Mouse (Mus musculus): ENCODE data around the gene Acat3. TPM values are rescaled to one million over a fixed set of nuclear protein-coding genes. Genes with fewer than 3 reads are reported as not detected.
A peak's percentile ranks its signal among the peaks of the same experiment; 100 is the strongest.

Gene Acat3
- total RNA-seq, 1 experiment from 2014 or later: 0.35 TPM

- no peak for ATAC-seq (ENCODE audit: extremely low read depth, insufficient number of reproducible peaks, low FRiP score, poor library complexity, severe bottlenecking)
Measured at GRCm38 (mm10) chr17:12887021-12887775, 53.2 kb downstream of the Acat3 start.

DNA sequence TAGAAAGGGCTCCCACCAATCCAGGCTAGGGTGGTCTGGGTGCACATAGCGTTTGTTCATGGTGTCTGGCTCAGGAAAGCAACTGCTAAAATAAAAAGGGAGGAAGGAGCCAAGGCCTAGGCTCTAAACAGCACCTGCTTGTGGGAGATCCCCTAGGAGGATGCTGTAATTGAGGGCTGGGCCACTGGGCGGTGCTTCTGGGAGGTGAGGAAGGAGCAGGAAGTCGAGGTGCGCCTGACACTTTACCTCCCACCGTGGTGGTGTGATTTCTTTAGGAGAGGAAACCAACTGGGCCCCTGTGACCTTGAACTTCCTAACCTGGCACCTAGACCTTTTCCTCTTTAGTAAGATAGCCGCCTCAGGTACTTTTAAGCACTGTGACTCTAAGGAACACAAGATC lies 53.8 kb downstream of the Acat3 start:
- ATAC-seq (ENCODE audit: extremely low read depth, insufficient number of reproducible peaks, low FRiP score, poor library complexity, severe bottlenecking): no peak

DNA sequence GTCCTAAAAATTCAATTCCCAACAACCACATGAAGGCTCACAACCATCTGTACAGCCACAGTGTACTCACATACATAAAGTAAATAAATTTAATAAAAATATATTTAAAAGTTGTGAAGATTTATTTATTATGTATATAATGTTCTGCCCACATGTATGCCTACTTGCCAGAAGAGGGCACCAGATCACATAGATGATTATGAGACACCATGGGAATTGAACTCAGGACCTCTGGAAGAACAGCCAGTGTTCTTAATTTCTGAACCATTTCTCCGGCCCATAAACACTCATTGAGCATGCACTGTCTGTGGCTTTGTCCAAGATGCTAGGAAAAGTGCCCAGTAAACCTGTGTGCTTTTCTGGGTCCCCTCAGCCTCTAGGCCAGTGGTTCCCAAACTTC lies 59.2 kb downstream of the Acat3 start:
- no peak for ATAC-seq (ENCODE audit: extremely low read depth, insufficient number of reproducible peaks, low FRiP score, poor library complexity, severe bottlenecking)

- ATAC-seq (ENCODE audit: extremely low read depth, insufficient number of reproducible peaks, low FRiP score, poor library complexity, severe bottlenecking): peak; percentile 58; the same call in 1 of the 2 replicates
Measured at GRCm38 (mm10) chr17:12880178-12880577, 60.2 kb downstream of the Acat3 start.

DNA sequence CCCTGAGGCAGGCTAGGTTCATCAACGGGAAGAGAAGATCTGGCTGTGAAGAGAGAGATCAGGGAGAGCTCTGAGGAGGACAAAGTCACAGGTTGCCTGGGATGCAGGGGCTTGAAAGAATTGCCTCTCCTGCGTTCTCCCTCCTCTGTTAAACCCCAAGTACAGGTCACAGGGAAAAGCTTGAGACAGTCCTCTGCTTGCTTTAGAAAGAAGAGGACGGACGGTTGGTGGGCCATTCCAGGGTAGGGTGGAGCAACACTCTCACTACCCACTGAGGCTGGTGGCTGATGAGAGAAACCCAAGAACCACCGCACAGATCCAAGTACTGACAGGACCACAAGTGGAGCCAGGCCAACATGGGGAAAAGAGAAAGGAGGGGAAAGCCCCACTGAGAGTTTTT lies 64.7 kb downstream of the Acat3 start, which contains the start of gene Mrgprh:
TSS of gene Mrgprh (plus strand) at position 301 of the 400 bp plus-strand sequence.
- ATAC-seq (ENCODE audit: extremely low read depth, insufficient number of reproducible peaks, low FRiP score, poor library complexity, severe bottlenecking): no peak

Other genes with a start within 250 kb of the Acat3 start
- gene Igf2r, start 170.9 kb downstream of the Acat3 start, total RNA-seq (2017): 19.9 and 20.5 TPM in 2 replicates
- gene Mas1, start 72.5 kb downstream of the Acat3 start, total RNA-seq (2017): not detected in 2 replicates
- gene Mrgprh, start 64.6 kb downstream of the Acat3 start, total RNA-seq (2017): not detected in 2 replicates
- gene Pnldc1, start 30.4 kb downstream of the Acat3 start, total RNA-seq (2017): 1.8 and 2.9 TPM in 2 replicates
- gene Tcp1, start 24.9 kb downstream of the Acat3 start, total RNA-seq (2017): 214 and 302 TPM in 2 replicates
- gene Mrpl18, start 24.3 kb downstream of the Acat3 start, total RNA-seq (2017): 44.6 and 45.9 TPM in 2 replicates
- 7.1 and 10.4 TPM in 2 replicates for gene Acat2, start 20.1 kb upstream of the Acat3 start, total RNA-seq (2017)
- 173 and 194 TPM in 2 replicates for gene Wtap, start 53.6 kb upstream of the Acat3 start, total RNA-seq (2017)
- gene Sod2, start 66.2 kb upstream of the Acat3 start, total RNA-seq (2017): 27.9 and 28.4 TPM in 2 replicates
- not detected in 2 replicates for gene Gpr31b, start 111.7 kb upstream of the Acat3 start, total RNA-seq (2017)
- not detected in 2 replicates for gene Tcp10b, start 120.5 kb upstream of the Acat3 start, total RNA-seq (2017)
- gene Unc93a, start 191.2 kb upstream of the Acat3 start, total RNA-seq (2017): 0.61 and 1.2 TPM in 2 replicates